Comparison of ENCODE assay signal across 8 mouse cellular contexts in genomic region chr3:93444343-93445164, GRCm38 (mm10). TPM values are rescaled to one million over a fixed set of nuclear protein-coding genes. Genes with fewer than 3 reads are reported as not detected.
DNase-seq lines count a peak whose midpoint lies in the region; ATAC-seq and TF ChIP-seq lines count a peak whose summit lies in the region.

No protein-coding gene starts in this region.

- H3K9ac ChIP-seq in forebrain, embryonic 14.5 days (ENCODE audit: low read length), result peak overlapping the region; percentile 61
- H3K9ac ChIP-seq in heart, postnatal 0 days (replicated peaks; ENCODE audit: low read depth, low read length), result no peak overlapping the region
- no peak overlapping the region for H3K9ac ChIP-seq in liver, embryonic 14.5 days (replicated peaks)

- no peak for TF ChIP-seq CTCF in bone marrow, adult 2 months (IDR thresholded peaks at IDR 0.05; ENCODE audit: control insufficient read depth, insufficient read depth, low read length)
- TF ChIP-seq CTCF in heart, postnatal 0 days (IDR thresholded peaks at IDR 0.05; ENCODE audit: low read depth), result no peak
- TF ChIP-seq CTCF in liver, embryonic 14.5 days (IDR thresholded peaks at IDR 0.05; ENCODE audit: low read depth), result no peak

- peak overlapping the region; percentile 96 for H3K4me2 ChIP-seq in forebrain, embryonic 14.5 days (ENCODE audit: low read length)
- H3K4me2 ChIP-seq in heart, postnatal 0 days (ENCODE audit: low read depth, low read length), result peak overlapping the region; percentile 81
- peak overlapping the region; percentile 44 for H3K4me2 ChIP-seq in liver, embryonic 14.5 days (ENCODE audit: low read depth)

- H3K27ac ChIP-seq in bone marrow, adult 2 months (ENCODE audit: control insufficient read depth, insufficient read depth, low read depth, low read length, poor library complexity), result no peak overlapping the region; the same call in 1 of the 2 replicates
- peak overlapping the region; percentile 55; the same call in 1 of the 2 replicates for H3K27ac ChIP-seq in forebrain, embryonic 14.5 days (ENCODE audit: low read depth, low read length)
- no peak overlapping the region for H3K27ac ChIP-seq in heart, postnatal 0 days (ENCODE audit: low read depth)
- no peak overlapping the region for H3K27ac ChIP-seq in liver, embryonic 14.5 days

- TF ChIP-seq EP300 in heart, postnatal 0 days (IDR thresholded peaks at IDR 0.05; ENCODE audit: low read depth), result no peak
- TF ChIP-seq EP300 in liver, embryonic 14.5 days (IDR thresholded peaks at IDR 0.05; ENCODE audit: low read depth), result no peak

- WGBS in bone marrow, adult 2 months, result 1% methylated on average over 56 of the region's 56 CpGs
- under 1% methylated on average over 56 of the region's 56 CpGs for WGBS in forebrain, embryonic 14.5 days
- 1% methylated on average over 56 of the region's 56 CpGs for WGBS in heart, postnatal 0 days
- under 1% methylated on average over 56 of the region's 56 CpGs for WGBS in liver, embryonic 14.5 days (ENCODE audit: insufficient replicate concordance)

- peaks cover 22% of the 10 kb centered on the region; the same call in 1 of the 2 replicates for H3K27me3 ChIP-seq in forebrain, embryonic 14.5 days (replicated peaks; ENCODE audit: control insufficient read depth, insufficient read depth, low read length)
- H3K27me3 ChIP-seq in heart, postnatal 0 days (ENCODE audit: control insufficient read depth, insufficient read depth, low read length), result peaks cover 57% of the 10 kb centered on the region
- H3K27me3 ChIP-seq in liver, embryonic 14.5 days (ENCODE audit: control insufficient read depth, insufficient read depth, low read length), result peaks cover 59% of the 10 kb centered on the region

- H3K4me1 ChIP-seq in bone marrow, adult 2 months (ENCODE audit: control insufficient read depth, insufficient read depth, low read length), result peaks cover 1% of the 10 kb centered on the region; the same call in 1 of the 2 replicates
- peaks cover 8% of the 10 kb centered on the region; the same call in 1 of the 2 replicates for H3K4me1 ChIP-seq in forebrain, embryonic 14.5 days (ENCODE audit: control insufficient read depth, insufficient read depth, low read length)
- H3K4me1 ChIP-seq in heart, postnatal 0 days (ENCODE audit: control insufficient read depth, insufficient read depth), result peaks cover 13% of the 10 kb centered on the region
- H3K4me1 ChIP-seq in liver, embryonic 14.5 days (replicated peaks; ENCODE audit: control insufficient read depth in 2 of 2, insufficient read depth in 2 of 2, low read length in 1 of 2), result no peaks in the 10 kb centered on the region

- H3K9me3 ChIP-seq in forebrain, embryonic 14.5 days (replicated peaks; ENCODE audit: control insufficient read depth, low read length), result no peaks in the 10 kb centered on the region
- no peaks in the 10 kb centered on the region for H3K9me3 ChIP-seq in heart, postnatal 0 days (replicated peaks; ENCODE audit: control insufficient read depth, low read length)
- no peaks in the 10 kb centered on the region for H3K9me3 ChIP-seq in liver, embryonic 14.5 days (ENCODE audit: control insufficient read depth, low read length)

- peak; percentile 15 to 27 for DNase-seq in B cell, adult 2 months
- peak; percentile 91 for DNase-seq in forebrain, embryonic 14.5 days (ENCODE audit: low spot score)
- peak; percentile 61 for DNase-seq in heart, postnatal 0 days (ENCODE audit: low spot score)
- peak; percentile 67 to 86 for DNase-seq in kidney, postnatal 25 days
- DNase-seq in liver, embryonic 14.5 days (ENCODE audit: low read depth in 3 of 3, low spot score in 3 of 3), result no peak
- peak; percentile 87 for DNase-seq in neural tube, embryonic 10.5 days (ENCODE audit: extremely low spot score, low spot score)
- DNase-seq in testis, postnatal 14 days (ENCODE audit: low spot score), result peak; percentile 60

- no peak for TF ChIP-seq POLR2A in bone marrow, adult 2 months (IDR thresholded peaks at IDR 0.05; ENCODE audit: borderline replicate concordance, control insufficient read depth, low read depth, low read length)

- H3K4me3 ChIP-seq in bone marrow, adult 2 months (replicated peaks; ENCODE audit: control insufficient read depth, low read depth, low read length), result peak overlapping the region; percentile 56
- peak overlapping the region; percentile 60 for H3K4me3 ChIP-seq in forebrain, embryonic 14.5 days (ENCODE audit: low read depth, low read length)
- H3K4me3 ChIP-seq in heart, postnatal 0 days (ENCODE audit: low read depth, low read length), result peak overlapping the region; percentile 57
- H3K4me3 ChIP-seq in liver, embryonic 14.5 days (ENCODE audit: insufficient read depth in 1 of 2, low read depth in 2 of 2, low read length in 2 of 2), result peak overlapping the region; percentile 34 to 47

- no peaks in the 10 kb centered on the region for H3K36me3 ChIP-seq in forebrain, embryonic 14.5 days (ENCODE audit: control insufficient read depth, insufficient read depth, low read length)
- H3K36me3 ChIP-seq in heart, postnatal 0 days (replicated peaks; ENCODE audit: control insufficient read depth, insufficient read depth, low read length), result no peaks in the 10 kb centered on the region
- no peaks in the 10 kb centered on the region for H3K36me3 ChIP-seq in liver, embryonic 14.5 days (replicated peaks; ENCODE audit: control insufficient read depth, insufficient read depth, low read depth)

- ATAC-seq in forebrain, embryonic 14.5 days, result peak; percentile 84
- peak; percentile 79 for ATAC-seq in heart, postnatal 0 days (ENCODE audit: insufficient read depth, low read depth)
- 0 out of 2 replicates have a peak, but pooled peaks have one; percentile 31 for ATAC-seq in liver, embryonic 14.5 days (ENCODE audit: insufficient read depth)

RNA-seq across cellular contexts. Expression of gene Tchh, which starts 2.4 kb away (rescaled TPM):
- 0.16 and 0.77 TPM in 2 replicates for polyA plus RNA-seq in bone marrow, adult 2 months (2011; ENCODE audit: insufficient read depth, insufficient read length, low replicate concordance, missing spikeins)
- 0.32 and 0.52 TPM in 2 replicates for polyA plus RNA-seq in forebrain, embryonic 14.5 days (2014; fragmentation: Nextera tagmentation; extraction: Ambion mirVana)
- 0.08 and 0.31 TPM in 2 replicates for total RNA-seq in heart, postnatal 0 days (2014; rRNA removed; ENCODE audit: low replicate concordance)
- polyA plus RNA-seq in heart, postnatal 0 days (2015; fragmentation: Nextera tagmentation; extraction: Ambion mirVana), result 0.23 and 0.25 TPM in 2 replicates
- 0.04 TPM in 1 of 2 replicates, not detected in the other for polyA plus RNA-seq in liver, embryonic 14.5 days (2012; rRNA removed)
- polyA plus RNA-seq in liver, embryonic 14.5 days (2014; fragmentation: Nextera tagmentation; extraction: Ambion mirVana), result 0.04 and 0.11 TPM in 2 replicates

RNA-seq across cellular contexts. Expression of gene Tchhl1, which starts 24.0 kb away (rescaled TPM):
- not detected in 2 replicates for polyA plus RNA-seq in bone marrow, adult 2 months (2011; ENCODE audit: insufficient read depth, insufficient read length, low replicate concordance, missing spikeins)
- polyA plus RNA-seq in forebrain, embryonic 14.5 days (2014; fragmentation: Nextera tagmentation; extraction: Ambion mirVana), result not detected in 2 replicates
- not detected in 2 replicates for total RNA-seq in heart, postnatal 0 days (2014; rRNA removed; ENCODE audit: low replicate concordance)
- polyA plus RNA-seq in heart, postnatal 0 days (2015; fragmentation: Nextera tagmentation; extraction: Ambion mirVana), result not detected in 2 replicates
- polyA plus RNA-seq in liver, embryonic 14.5 days (2012; rRNA removed), result not detected in 2 replicates
- polyA plus RNA-seq in liver, embryonic 14.5 days (2014; fragmentation: Nextera tagmentation; extraction: Ambion mirVana), result not detected in 2 replicates

RNA-seq across cellular contexts. Expression of gene Rptn, which starts 51.1 kb away (rescaled TPM):
- not detected in 2 replicates for polyA plus RNA-seq in bone marrow, adult 2 months (2011; ENCODE audit: insufficient read depth, insufficient read length, low replicate concordance, missing spikeins)
- not detected in 2 replicates for polyA plus RNA-seq in forebrain, embryonic 14.5 days (2014; fragmentation: Nextera tagmentation; extraction: Ambion mirVana)
- total RNA-seq in heart, postnatal 0 days (2014; rRNA removed; ENCODE audit: low replicate concordance), result not detected in 2 replicates
- not detected in 2 replicates for polyA plus RNA-seq in heart, postnatal 0 days (2015; fragmentation: Nextera tagmentation; extraction: Ambion mirVana)
- 0.01 TPM in 2 replicates for polyA plus RNA-seq in liver, embryonic 14.5 days (2012; rRNA removed)
- not detected in 2 replicates for polyA plus RNA-seq in liver, embryonic 14.5 days (2014; fragmentation: Nextera tagmentation; extraction: Ambion mirVana)

Comparison
In these comparisons a context has a peak if more than half of its experiments do, and no peak if none do; other contexts are left out.
1. DNase-seq: peak in B cell, adult 2 months (2 of 2), forebrain, embryonic 14.5 days (single experiment), heart, postnatal 0 days (single experiment), kidney, postnatal 25 days (2 of 2), neural tube, embryonic 10.5 days (single experiment) and testis, postnatal 14 days (single experiment); none in liver, embryonic 14.5 days (0 of 3).
2. ATAC-seq: peak in every context shown above with its lines; median percentile 84 in forebrain, embryonic 14.5 days; 79 in heart, postnatal 0 days; 31 in liver, embryonic 14.5 days.
3. H3K4me2 ChIP-seq: peak in every context shown above with its lines; median percentile 96 in forebrain, embryonic 14.5 days; 81 in heart, postnatal 0 days; 44 in liver, embryonic 14.5 days.
4. Peak in every context shown above with its lines, with median percentiles within 50 percentile points of each other: H3K4me3 ChIP-seq.